Mouse (Mus musculus): ENCODE data around the gene Ocln.

DNA sequence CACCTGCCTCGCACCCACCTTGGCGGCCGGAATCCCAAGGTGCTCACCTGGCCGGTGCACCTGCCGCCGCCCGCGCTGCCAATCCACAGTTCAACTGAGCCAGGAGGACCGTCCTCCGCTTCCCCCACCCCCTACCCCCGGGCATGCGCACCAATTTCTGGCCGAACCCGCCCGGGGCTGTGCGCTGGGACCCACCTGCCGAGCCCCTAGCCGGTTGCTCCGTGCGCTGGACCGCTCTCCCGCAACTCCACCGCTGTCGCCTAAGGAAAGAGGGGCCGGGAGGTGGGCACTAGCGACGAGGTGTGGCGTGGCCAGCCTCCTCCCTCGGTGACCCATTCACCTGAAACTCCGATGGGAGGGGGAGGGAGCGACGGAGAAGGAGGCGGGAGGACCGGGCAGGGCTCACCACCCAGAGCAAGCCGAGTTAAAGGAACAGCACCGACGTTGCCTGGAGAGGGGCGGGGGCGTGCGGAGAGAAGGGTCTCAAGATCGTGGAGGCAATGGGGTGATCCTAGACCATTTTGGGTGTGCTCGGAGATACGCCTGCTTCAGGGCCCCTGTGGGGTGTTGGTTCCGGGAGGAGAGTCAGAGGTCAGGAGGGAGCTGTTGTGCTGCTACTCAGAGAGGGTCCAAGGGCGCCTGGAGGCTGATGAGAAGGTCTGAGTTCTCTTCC is at the start of gene Ocln:
- TF ChIP-seq CTCF (IDR thresholded peaks at IDR 0.05): no peak
- TF ChIP-seq POLR2A (IDR thresholded peaks at IDR 0.05; ENCODE audit: insufficient read depth, low read depth, low read length): no peak
- TF ChIP-seq EP300 (IDR thresholded peaks at IDR 0.05; ENCODE audit: insufficient read depth, low read depth, low read length): no peak
